Mouse (Mus musculus) gastrocnemius, postnatal 14 days (tissue): Measurements from ENCODE around the gene Nol12. TPM values are rescaled to one million over a fixed set of nuclear protein-coding genes. Genes with fewer than 3 reads are reported as not detected.

Experiments
- DNase-seq: peaks from one replicate; pipeline ENCODE4 v3.0.0; 2021; ENCODE audit warnings: mixed read lengths
- intact Hi-C: fragments of 180-260 bp; cut with DNase I; formaldehyde crosslinking; loops from one replicate; pipeline ENCODE4 v1.15.1; 2025; ENCODE audit warnings: low total_unique reads
- total RNA-seq, 2 experiments: library from RNA; stranded (reverse); gene quantifications; 2 replicates each; pipeline ENCODE4 v1.2.3; 2021

The Nol12 gene
- total RNA-seq, 2 experiments from 2014 or later = 28.3 to 30.3 TPM

DNA sequence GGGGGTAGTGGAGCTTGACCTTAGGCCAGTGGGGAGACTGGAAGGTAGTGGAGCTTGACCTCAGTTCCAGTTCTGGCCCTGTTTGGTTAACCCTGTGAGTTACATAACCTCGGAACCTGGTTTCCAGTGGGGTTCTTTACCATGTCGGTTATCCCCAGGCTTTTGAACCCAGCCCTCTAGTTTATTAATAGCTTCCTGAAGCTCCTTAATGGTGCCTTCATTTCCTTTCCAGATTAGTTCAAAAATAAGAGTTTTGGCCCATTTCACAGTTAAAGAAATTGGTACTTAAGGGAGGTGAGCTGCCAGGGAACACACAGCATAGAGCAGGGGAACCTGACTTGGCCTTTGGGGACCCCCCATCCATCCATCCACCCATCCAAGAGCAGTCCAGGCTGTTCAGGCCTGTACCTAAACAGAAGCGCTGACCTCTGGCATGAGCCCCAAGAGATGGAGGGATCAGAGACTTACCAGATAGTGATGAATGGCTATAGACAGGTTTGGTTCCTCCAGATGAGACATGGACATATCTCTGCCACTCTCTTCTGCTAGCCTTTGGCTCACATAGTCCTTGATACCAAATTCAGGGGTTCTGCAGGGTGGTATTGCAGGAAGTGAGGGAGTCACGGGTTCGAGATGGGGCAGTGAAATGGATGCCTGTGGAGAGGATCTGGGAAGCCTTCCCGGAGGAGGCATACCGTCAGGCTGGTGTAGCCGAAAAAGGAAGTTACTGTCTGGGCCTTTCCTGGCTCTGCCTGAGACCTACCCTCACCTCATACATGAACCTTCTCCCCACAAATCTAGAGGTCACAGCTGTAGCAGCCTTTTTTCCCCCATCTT is 19.7 kb upstream of the Nol12 start:
- intact Hi-C loops = no loop called here
- DNase-seq = no peak

DNA sequence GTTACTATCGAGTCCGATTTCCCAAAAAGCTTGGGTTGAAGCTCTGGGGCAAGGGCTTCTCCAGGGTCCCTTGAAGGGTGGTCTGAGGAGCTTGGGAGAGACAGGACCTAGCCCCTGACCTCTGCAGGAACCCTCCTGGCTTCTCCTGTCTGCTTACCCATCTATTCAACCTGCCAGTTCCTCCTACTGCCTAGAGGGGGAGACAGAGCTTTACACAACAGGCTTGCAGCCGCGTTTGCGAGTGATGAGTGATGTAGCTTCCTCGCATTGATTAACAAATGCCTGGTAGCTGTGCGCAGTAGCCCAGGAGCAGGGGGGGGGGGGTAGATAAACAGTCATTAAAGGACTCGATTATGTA is 19.1 kb upstream of the Nol12 start:
- DNase-seq = peak; percentile 65
- intact Hi-C loops = no loop called here

DNA sequence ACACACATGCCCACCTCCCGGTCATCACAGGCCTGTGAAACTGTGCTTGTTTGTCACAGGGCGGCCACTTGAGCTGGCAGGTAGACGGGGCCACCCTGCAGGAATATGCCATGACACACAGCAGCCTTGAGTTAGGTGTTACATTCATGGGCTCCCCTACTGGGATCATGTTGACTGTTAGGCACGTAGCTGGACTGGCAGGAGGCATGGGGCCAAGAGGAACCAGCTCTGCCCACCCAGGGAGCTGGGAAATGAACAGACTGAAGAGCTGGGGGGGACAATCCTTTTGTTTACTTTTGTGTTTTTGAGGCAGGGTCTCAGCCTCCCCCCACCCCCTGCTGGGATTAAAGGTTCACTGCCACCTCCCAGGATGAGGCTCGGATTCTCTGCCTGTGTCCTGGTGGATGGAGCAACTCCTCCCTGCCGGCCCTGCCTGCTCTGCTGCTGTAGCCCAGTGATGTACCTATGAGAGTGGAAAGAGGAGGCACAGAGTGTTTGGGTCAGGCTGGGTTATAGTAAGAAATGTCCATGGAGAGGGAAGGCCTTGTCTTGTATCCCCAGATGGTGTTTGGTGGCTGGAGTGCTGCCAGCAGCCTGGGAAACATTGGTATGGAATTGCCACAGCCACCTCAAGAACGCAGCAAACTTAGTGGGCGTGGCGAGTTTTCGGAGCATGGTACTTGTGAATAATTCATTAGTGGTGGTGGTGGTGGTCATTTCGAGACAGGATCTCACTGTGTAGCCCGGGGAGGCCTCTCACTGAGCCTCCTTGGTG is 18.5 kb upstream of the Nol12 start:
- intact Hi-C loops = no loop called here
- no peak for DNase-seq

DNA sequence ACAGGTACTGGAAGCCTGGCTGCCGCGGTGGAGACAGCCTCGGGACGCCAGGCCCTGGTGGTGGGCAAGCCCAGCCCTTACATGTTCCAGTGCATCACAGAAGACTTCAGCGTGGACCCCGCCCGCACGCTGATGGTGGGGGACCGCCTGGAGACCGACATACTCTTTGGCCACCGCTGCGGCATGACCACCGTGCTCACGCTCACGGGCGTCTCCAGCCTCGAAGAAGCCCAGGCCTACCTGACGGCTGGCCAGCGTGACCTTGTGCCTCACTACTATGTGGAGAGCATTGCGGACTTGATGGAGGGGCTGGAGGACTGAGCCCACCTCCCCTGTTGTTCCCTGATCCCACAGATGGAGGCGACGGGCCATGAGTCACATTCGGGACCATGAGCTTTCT is 16.6 kb upstream of the Nol12 start:
- DNase-seq = no peak
- intact Hi-C loops = no loop called here

DNA sequence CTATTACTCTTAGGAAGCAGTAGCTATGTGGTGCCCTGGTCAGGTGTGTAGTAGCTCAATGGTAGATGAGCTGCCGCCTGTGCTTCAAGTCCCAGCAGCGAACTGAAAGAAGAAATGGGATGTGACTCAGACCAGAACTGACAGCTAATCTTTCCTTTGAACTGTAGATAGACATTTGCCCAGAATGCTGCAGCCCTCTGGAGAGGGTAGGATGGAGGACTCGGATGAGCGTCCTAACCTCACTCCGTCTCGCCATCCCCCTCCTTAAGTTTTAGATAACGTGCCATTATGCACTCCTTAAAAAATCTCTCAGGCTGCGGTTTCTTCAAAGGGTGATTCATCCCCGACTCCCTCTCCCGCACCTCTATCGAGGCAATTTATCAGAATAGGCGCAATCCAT is 14.8 kb upstream of the Nol12 start:
- no peak for DNase-seq
- intact Hi-C loops = no loop called here

DNA sequence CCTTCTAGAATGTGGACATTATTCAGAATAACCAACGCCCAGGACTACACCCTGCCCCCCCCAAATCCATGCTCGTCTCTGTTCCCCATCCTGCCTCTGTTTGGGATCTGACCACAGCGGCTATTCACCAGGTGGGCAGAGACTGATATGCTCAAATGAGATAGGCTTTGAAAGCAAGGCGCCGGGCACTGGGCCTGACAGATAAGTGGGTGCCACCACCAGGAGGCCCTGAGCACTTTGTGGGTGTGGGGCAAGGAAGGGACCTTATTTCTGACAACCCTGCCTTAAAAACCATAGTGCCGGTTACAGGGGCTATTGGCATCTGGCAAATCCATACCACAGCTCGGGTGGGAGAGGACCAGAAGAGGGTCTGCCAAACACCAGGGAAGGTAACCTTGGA is 12.0 kb upstream of the Nol12 start:
- no peak for DNase-seq

DNA sequence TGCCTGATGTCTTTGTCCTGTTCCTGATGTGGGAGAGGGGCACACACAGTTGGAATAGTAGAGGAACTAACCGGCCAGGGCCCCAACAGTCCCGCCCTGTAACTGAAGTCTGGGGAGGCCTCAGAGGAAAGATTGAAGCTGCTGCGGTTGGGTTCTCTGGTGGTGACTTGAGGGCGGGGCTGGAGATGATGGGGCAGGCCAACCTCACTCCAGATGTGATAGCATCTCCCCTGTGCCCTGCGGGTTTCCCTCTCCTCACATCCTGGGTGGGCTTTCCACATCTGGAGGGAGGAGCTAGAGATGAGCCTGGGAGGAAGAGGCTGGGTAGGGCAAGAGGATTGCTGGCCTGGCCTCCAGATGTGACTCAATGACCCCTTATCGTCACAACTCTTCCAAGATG is 11.1 kb upstream of the Nol12 start:
- intact Hi-C loops = no loop called here
- no peak for DNase-seq

More for the DNA sequence above, 12.0 kb upstream of the Nol12 start:
- intact Hi-C loops = no loop called here

DNA sequence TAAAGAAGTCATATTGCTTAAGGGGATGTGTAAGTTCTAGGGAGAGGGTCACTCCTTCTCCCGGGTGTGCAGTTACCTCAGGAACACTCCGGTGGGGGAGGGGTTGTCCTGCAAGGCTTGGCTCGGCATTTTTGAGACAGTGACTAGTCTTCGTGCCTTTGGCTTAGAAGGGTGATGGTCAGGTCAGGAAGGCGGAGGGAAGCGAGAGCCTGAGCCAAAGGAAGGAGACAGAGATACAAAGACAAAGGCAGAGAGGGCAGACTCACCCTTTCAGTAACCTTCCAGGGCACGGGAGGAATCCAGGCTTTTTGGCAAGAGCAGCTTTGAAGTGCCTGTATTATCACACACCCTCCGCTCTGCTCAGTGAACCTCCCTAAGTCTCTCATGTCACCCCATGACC is 9.6 kb upstream of the Nol12 start:
- no peak for DNase-seq
- intact Hi-C loops = no loop called here

DNA sequence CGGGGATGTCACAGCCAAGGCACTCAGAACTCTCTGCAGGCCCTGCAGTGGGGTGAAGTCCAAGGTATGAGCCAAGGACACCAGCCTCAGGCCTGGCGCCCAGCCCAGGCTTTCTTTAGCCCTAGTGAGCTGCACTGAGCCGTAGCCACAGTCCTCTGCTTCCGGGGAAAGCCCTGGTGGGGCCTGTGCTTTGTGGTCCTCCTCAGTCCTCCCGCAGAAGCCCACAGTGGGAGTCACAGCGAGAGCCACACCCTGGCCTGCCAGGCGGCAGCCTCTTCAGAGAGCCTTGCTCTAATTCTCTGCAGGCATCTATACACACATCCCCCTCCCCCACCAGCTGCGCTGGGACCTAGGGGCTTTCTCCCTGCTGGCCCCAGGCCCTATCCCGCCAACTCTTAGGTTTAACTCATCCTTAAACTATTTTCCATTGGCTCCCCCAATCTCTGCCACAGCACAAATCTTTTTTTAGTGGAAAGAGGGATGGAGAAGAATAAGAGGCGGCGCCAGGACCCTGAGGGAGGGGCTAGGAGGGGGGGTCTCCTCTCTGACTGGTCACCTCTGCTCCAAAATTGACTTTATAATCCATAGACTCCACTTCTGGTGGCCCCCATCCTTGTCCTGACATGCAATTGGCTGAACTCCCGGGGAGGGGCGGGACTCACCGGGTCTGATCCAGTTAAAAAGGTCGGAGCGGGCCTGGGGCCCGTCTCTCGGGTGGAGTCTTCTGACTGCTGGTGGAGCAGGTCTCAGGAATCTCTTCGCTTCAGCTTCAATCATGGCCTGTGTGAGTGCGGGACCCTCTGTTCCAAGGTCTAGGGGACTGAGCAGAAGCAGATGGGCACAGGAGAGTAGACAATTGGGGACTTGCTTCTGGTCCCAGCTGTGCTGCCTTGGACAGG is 8.5 kb upstream of the Nol12 start, which contains the start of gene Lgals1:
Lgals1 (plus strand) TSS at position 705 of the 899 bp plus-strand sequence.
- intact Hi-C loops = no loop called here

DNA sequence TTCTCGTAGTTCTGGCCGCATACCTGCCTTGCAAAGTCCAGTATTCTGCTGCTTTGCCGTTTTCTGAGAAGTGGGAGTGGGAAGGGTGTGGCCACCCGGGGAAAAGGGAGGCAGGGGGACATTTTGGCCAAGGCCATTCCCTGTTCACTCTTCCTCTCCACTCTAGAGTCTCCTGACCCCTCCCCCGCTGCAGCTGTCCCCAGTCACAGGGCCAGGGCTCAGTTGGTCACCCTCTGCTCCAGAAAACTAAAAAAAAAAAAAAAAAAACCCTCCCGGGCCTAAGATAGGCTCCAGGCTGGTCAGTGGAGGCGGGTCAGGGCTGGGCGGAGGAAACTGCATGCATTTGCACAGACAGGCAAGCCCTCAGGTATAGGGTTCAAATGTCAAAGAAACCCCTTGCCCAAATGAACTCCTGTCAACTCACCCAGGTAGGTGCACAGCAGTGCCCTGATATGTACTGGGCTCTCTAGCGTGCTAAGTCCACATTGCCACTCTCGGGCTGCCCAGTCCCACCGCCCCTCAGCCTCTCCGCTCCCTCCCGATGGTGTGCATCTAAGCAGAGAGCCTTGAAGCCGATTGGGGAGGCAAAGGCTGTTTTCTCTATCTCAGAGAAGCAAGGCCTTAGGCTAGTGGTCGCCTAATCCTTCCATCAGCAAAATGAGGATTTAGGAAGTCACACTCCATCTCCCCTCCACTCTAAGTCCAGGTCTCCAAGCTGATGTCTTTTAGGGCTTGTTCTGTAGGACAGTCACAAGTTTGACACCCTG is 7.5 kb upstream of the Nol12 start:
- DNase-seq = peak; percentile 75
- intact Hi-C loops = no loop called here

More for the DNA sequence above, 8.5 kb upstream of the Nol12 start, which contains the start of gene Lgals1:
- DNase-seq = peak; percentile 93

DNA sequence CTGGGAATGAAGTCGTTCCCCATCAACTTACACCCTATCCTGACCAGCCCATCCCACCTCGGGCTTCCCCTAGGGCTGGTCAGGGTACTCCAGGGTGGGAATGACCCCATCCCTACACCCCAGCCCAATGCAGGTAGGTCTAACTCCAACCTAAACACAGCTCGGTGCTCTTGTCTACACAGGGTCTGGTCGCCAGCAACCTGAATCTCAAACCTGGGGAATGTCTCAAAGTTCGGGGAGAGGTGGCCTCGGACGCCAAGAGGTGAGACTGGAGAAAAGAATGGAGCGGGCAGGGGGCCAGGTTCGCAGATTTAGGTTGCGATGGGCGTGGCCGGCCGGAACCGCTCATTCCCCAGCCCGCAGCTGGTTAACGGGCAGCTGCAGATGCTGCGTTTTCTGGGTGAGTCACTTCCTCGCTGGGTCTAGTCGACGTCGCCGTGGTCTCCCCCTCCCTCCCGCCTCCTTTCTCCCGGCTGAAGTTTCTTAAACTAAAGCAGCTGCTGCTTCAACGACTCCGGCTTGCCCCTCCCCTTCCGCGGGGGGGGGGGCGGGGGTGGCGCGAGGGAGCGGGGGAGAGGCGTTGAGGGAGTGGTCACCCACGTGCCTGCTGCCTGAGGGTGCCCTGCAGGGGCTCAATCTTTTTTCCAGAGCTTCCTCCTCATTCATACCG is 6.8 kb upstream of the Nol12 start:
- DNase-seq = peak; percentile 87
- intact Hi-C loops = no loop called here

DNA sequence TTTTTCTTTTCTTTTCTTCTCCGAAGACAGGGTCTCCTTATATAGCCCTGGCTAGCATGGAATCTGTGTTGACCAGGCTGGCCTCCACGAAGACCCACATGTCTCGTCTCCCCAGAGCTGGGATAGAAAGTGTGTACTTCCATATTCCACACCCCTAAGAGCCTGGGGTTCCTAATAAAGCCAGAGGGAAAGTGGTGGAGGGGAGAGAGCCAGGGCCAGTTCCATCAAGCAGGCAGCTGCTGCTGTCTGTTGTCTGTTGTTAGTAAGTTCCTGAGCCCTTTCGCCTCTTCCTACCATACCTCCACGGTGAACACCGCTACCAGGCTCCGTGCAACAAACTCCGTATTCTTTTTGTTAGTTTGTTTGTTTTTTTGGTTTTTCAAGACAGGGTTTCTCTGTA is 6.2 kb upstream of the Nol12 start:
- no peak for DNase-seq
- intact Hi-C loops = no loop called here

DNA sequence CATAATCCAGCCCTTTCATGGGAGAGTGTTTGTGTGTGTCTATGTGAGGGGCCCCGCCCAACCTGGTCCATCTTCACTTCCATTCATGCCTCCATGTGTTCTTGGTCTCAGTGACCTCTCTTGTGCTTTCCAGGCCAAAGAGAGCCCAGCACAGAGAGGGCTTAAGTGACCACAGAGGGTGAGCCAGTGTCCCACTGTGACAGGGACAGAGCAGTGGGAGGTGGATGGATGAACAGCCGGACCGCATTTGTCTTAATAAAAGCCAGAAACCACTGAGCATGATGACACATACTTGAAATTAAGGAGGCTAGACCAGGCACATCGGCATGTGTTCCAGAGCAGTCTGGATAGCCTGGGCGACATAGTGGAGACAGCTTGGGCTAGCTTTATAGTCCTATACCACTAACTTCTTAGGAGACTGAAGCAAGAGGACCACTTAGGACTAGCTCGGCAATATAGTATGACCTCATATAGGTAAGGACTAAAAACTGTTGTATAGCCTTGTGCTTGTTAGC is 4.5 kb upstream of the Nol12 start:
- no peak for DNase-seq
- intact Hi-C loops = no loop called here

DNA sequence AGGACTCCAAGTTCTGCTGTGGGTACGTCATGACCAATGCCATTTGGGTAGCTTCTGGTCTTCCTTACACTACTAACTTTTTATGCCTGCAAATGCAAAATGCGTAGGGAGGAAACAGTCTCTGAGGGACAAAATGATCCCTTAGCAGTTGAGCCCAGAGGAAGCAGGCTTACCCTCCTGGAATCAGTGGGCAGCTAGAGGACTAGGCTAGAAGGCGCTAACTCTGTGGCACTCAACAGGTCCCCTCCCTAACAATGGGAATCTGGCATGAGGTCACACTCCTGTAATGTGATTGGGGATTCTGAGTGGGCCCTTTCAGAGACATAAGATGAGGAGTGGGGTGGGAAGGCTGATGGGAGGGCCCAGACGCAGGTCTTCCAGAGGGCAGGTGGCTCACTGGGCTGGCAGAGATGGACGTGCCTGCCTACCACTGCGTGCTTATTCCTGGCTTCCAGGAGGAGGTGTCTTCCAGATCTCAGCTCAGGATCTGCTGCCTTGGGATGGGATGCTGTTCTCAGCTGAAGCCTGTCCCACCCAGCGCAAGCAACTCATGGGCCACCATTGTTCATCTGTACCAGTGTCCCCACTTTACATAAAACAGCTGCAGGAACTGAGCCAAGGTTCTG is 3.8 kb upstream of the Nol12 start:
- intact Hi-C loops = no loop called here
- no peak for DNase-seq

DNA sequence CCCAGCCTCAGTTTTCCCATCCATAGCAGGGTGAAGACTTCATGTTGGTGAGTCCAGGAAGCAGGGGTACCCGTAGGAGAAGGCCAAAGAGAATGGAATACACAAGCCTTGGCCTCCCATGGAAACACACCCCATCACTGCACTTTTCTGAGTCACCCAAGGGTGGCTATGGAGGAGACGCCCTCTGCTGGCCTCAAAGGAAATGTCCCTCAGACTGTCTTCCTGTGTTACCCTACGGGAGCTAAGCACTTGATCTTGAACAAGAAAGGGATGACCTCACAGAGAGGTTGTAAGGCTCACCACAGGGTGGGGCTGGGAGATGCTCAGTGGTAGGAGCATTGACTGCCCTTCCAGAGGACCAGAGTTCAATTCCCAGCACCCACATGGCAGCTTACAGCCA is 3.2 kb upstream of the Nol12 start:
- intact Hi-C loops = no loop called here
- DNase-seq = peak; percentile 65

DNA sequence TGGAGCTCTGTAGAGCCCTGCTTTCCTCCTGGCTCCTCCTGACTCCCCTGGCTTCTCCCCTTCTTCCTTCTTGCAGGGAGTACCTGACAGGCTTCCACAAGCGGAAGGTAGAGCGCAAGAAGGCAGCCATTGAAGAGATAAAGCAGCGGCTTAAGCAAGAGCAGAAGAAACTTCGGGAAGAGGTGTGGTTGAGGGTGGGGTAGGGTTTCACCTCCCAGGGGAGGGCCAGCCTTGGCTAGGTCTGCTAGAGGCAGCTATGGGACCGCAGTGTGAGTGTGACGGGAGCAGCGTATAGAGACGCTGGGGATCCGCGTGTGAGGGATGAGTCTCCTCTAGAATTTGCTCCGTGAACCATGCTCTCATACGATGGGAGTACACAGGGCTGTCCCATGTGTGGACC is 1.7 kb downstream of the Nol12 start:
- DNase-seq = no peak
- intact Hi-C loops = no loop called here

DNA sequence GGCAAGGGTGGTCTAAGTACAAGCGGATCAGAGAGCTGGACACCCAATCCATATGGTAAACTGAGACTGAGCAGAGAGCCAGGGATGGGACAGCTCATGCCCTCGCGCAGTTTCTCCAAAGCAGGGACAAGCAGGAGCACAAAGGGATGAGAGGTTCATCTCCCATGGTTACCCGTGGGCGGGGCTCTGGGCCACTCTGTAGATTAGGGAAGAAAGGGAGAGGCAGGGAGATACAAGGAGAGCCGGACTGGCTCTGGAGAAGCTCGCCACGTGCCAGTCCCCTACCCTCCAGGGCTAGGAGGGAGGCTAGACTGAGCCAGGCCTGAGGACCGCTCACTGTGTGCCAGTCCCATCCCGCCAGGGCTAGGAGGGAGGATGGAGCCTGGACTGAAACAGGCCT is 2.6 kb downstream of the Nol12 start:
- DNase-seq = no peak
- intact Hi-C loops = no loop called here

DNA sequence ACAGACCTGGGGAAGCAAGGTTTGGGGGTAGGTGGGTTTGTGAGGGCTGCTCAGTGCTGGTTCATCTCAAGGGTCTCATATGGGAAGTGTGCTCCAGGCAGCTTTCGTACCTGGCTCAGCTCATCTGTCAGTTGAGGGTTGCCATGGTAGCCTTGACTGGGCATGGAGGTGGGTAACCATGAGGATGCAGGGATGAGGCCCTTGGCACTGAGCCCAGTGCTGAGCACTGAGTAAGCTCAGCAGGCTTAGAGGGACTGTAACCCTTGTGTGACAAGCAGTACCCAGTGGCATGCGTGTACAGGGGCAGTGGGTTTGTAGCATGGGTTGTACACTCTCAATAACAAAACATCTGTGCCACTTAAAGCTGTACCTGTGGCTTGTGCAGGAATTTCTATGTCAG is 3.2 kb downstream of the Nol12 start:
- no peak for DNase-seq
- intact Hi-C loops = no loop called here
